Mouse (Mus musculus) spleen, adult 2 months (tissue): ENCODE data around the gene Ptprg.

ENCODE experiments used
- CTCF ChIP-seq: fragments of 200-500 bp; IDR thresholded peaks from 2 replicates; pipeline ENCODE4 v1.5.1; 2011; ENCODE audit warnings: mild to moderate bottlenecking, inconsistent platforms; ENCODE audit not compliant: insufficient read depth, insufficient read length, insufficient replicate concordance; ENCODE audit errors: extremely low read depth
- POLR2A ChIP-seq: fragments of 200-500 bp; IDR thresholded peaks from 2 replicates; pipeline ENCODE4 v1.6.1; 2011; ENCODE audit warnings: low read depth, low read length, inconsistent platforms

DNA sequence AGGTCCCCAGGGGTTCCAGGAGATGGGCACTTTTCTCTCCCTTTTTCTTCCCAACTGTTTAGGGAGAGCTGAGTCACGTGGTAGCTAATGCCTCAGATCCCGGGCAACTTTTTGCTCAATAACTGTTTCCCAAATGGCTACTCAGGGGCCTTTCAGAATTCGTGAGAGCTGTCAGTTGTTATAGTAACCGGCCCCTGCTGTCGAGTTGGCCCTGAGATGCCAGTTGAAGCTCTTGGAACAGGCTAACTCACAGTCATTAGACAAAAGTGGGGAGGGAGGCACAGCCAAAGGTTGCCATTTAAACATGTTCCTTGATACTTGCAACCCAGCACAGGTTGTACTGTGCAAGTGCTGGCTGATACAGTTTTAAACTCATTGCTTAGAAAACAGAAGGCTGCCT, 624.1 kb downstream of the Ptprg start:
- TF ChIP-seq CTCF (no peak), POLR2A (no peak)
